10 mouse cellular contexts compared by ENCODE assay signal in the genomic region with DNA sequence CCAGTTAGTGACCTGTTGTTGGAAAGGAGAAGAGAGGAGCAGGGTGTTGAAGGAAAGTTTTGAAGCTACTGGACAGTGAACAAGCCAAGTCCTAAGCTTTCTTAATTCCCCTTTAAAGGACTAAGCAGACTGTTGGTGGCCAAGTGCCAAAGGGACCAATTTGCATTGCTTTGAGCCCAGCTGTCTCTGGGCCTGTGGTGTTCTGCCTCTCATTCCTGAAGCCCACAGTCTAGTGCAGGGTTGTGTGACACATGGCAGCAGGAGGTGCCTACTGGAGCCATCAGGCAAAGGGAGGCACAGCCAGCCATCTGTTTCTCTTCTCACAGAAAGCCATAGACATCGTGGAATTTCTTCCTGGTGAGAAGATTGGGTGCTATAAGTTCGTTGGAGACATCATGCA.
A peak's percentile ranks its signal among the peaks of the same experiment; 100 is the strongest.
DNase-seq lines count a peak whose midpoint lies in the region; ATAC-seq lines count a peak whose summit lies in the region.
"Had no signal": no experiment of that assay in that cellular context is flagged by ENCODE, and none has a peak within 500 bp of the region (broad histone marks: within the 10 kb centered on the region; RNA-seq: fewer than 3 reads in every experiment).

No protein-coding gene starts in this region.

- no peak overlapping the region for H3K27ac ChIP-seq in kidney, embryonic 14.5 days (ENCODE audit: low read depth, low read length)
- no peak overlapping the region for H3K27ac ChIP-seq in kidney, embryonic 15.5 days

- H3K9me3 ChIP-seq in kidney, embryonic 14.5 days (ENCODE audit: control insufficient read depth, low read length), result no peaks in the 10 kb centered on the region
- H3K9me3 ChIP-seq in kidney, embryonic 15.5 days (replicated peaks), result no peaks in the 10 kb centered on the region

- H3K4me1 ChIP-seq in kidney, embryonic 14.5 days (ENCODE audit: control insufficient read depth, insufficient read depth, low read length), result no peaks in the 10 kb centered on the region
- H3K4me1 ChIP-seq in kidney, embryonic 15.5 days, result peaks cover 7% of the 10 kb centered on the region; the same call in 1 of the 2 replicates

- no peaks in the 10 kb centered on the region for H3K36me3 ChIP-seq in kidney, embryonic 14.5 days (ENCODE audit: control insufficient read depth, insufficient read depth, low read length)
- H3K36me3 ChIP-seq in kidney, embryonic 15.5 days, result no peaks in the 10 kb centered on the region

- H3K4me2 ChIP-seq in kidney, embryonic 14.5 days (replicated peaks; ENCODE audit: low read depth, low read length), result no peak overlapping the region
- H3K4me2 ChIP-seq in kidney, embryonic 15.5 days, result no peak overlapping the region

- intact Hi-C loops in heart, postnatal 10 days (cut with DNase I), result no loop called here

- H3K4me3 ChIP-seq in kidney, embryonic 14.5 days (ENCODE audit: low read length), result no peak overlapping the region
- H3K4me3 ChIP-seq in kidney, embryonic 15.5 days (replicated peaks), result no peak overlapping the region

- ATAC-seq in kidney, embryonic 14.5 days (ENCODE audit: low FRiP score, low TSS enrichment), result no peak
- no peak for ATAC-seq in kidney, embryonic 15.5 days (replicated peaks; ENCODE audit: low FRiP score)

- H3K9ac ChIP-seq in kidney, embryonic 14.5 days (ENCODE audit: low read depth, low read length), result no peak overlapping the region
- no peak overlapping the region for H3K9ac ChIP-seq in kidney, embryonic 15.5 days

- H3K27me3 ChIP-seq in kidney, embryonic 14.5 days (ENCODE audit: control insufficient read depth, insufficient read depth, low read length), result no peaks in the 10 kb centered on the region
- H3K27me3 ChIP-seq in kidney, embryonic 15.5 days, result no peaks in the 10 kb centered on the region

- 54% methylated on average over 2 of the region's 2 CpGs for WGBS in kidney, embryonic 14.5 days
- 28% methylated on average over 2 of the region's 2 CpGs for WGBS in kidney, embryonic 15.5 days

- peak; percentile 38 for DNase-seq in kidney, postnatal 10 days
- peak; percentile 7 for DNase-seq in cerebellum, adult 8-10 months
- peak; percentile 21 to 25 for DNase-seq in frontal cortex, postnatal 10 days (ENCODE audit: low spot score in 2 of 2)
- peak; percentile 5 for DNase-seq in lung, postnatal 36 days
- no peak for DNase-seq in testis, postnatal 10 days (ENCODE audit: low spot score)
- no peak for DNase-seq in heart, postnatal 10 days
- DNase-seq: kidney, postnatal 14 days; spleen, adult 18-20 months had no signal

Comparison
In these comparisons a context has a peak if more than half of its experiments do, and no peak if none do; other contexts are left out.
1. DNase-seq: peak in kidney, postnatal 10 days (single experiment), cerebellum, adult 8-10 months (single experiment), frontal cortex, postnatal 10 days (2 of 2) and lung, postnatal 36 days (single experiment); none in testis, postnatal 10 days (single experiment) and heart, postnatal 10 days (0 of 2).